Mouse (Mus musculus) frontal cortex, adult 2 months (tissue): ENCODE measurements around the gene Tmprss3. TPM values are rescaled to one million over a fixed set of nuclear protein-coding genes. Genes with fewer than 3 reads are reported as not detected.

Experiments used
- DNase-seq, 2 experiments: peaks; one replicate each; pipeline ENCODE4 v3.0.0; 2022; ENCODE audit warnings: low spot score in 1 of 2; ENCODE audit errors: extremely low spot score in 1 of 2
- polyA plus RNA-seq: library from polyadenylated mRNA; depleted of rRNA; stranded (reverse); fragments of >200 nt; gene quantifications from 2 replicates; pipeline ENCODE4 v1.2.3, GENCODE M21; 2012; rRNA removed

Tmprss3 gene
- polyA plus RNA-seq: 0.04 TPM in 1 of 2 replicates, not detected in the other

GRCm38 (mm10) chr17:31198877-31199276 is at the start of gene Tmprss3:
TSS of gene Tmprss3 (minus strand) at chr17:31198977.
- DNase-seq: no peak

- DNase-seq: no peak
These were observed 48.4 kb upstream of the Tmprss3 start for GRCm38 (mm10) chr17:31247144-31247543.

GRCm38 (mm10) chr17:31245321-31245720 is 46.5 kb upstream of the Tmprss3 start:
- DNase-seq: no peak

GRCm38 (mm10) chr17:31242764-31243163 is 44.0 kb upstream of the Tmprss3 start:
- no peak for DNase-seq

- no peak for DNase-seq
These were observed 42.4 kb upstream of the Tmprss3 start for GRCm38 (mm10) chr17:31241156-31241555.

GRCm38 (mm10) chr17:31238234-31239020 is 39.6 kb upstream of the Tmprss3 start:
- no peak for DNase-seq

GRCm38 (mm10) chr17:31235915-31236314 is 37.1 kb upstream of the Tmprss3 start:
- DNase-seq: no peak

- no peak for DNase-seq
These were observed 33.7 kb upstream of the Tmprss3 start for GRCm38 (mm10) chr17:31232251-31233010.

- DNase-seq: no peak
These were observed 33.0 kb upstream of the Tmprss3 start for GRCm38 (mm10) chr17:31231780-31232179.

GRCm38 (mm10) chr17:31226931-31227330 is 28.2 kb upstream of the Tmprss3 start:
- no peak for DNase-seq

- DNase-seq: peak; percentile 16 to 43
These were observed 27.6 kb upstream of the Tmprss3 start for GRCm38 (mm10) chr17:31226368-31226767.

- DNase-seq: no peak
These were observed 25.8 kb upstream of the Tmprss3 start for GRCm38 (mm10) chr17:31224591-31224990.

- no peak for DNase-seq
These were observed 25.1 kb upstream of the Tmprss3 start for GRCm38 (mm10) chr17:31223835-31224234.

GRCm38 (mm10) chr17:31222810-31223310 is 24.1 kb upstream of the Tmprss3 start:
- DNase-seq: no peak

- DNase-seq: no peak
These were observed 17.5 kb upstream of the Tmprss3 start for GRCm38 (mm10) chr17:31216068-31216955.

- DNase-seq: no peak
These were observed 13.1 kb upstream of the Tmprss3 start for GRCm38 (mm10) chr17:31211881-31212280.

- DNase-seq: no peak
These were observed 11.5 kb upstream of the Tmprss3 start for GRCm38 (mm10) chr17:31210299-31210698.

GRCm38 (mm10) chr17:31209376-31209930 is 10.7 kb upstream of the Tmprss3 start:
- DNase-seq: no peak

- DNase-seq: no peak
These were observed 9.9 kb upstream of the Tmprss3 start for GRCm38 (mm10) chr17:31208654-31209053.

GRCm38 (mm10) chr17:31207771-31208334 is 9.1 kb upstream of the Tmprss3 start, which contains the start of gene Ubash3a:
TSS of gene Ubash3a (plus strand) at chr17:31207873.
- DNase-seq: no peak
